Mouse (Mus musculus): ENCODE data around the gene Spg7.

Gene Spg7

GRCm38 (mm10) chr8:123131041-123131440 is 68.3 kb downstream of the Spg7 start:
- no peak for DNase-seq (ENCODE audit: low read depth, low spot score)

GRCm38 (mm10) chr8:123132953-123133352 is 70.2 kb downstream of the Spg7 start:
- no peak for DNase-seq (ENCODE audit: low read depth, low spot score)

DNA sequence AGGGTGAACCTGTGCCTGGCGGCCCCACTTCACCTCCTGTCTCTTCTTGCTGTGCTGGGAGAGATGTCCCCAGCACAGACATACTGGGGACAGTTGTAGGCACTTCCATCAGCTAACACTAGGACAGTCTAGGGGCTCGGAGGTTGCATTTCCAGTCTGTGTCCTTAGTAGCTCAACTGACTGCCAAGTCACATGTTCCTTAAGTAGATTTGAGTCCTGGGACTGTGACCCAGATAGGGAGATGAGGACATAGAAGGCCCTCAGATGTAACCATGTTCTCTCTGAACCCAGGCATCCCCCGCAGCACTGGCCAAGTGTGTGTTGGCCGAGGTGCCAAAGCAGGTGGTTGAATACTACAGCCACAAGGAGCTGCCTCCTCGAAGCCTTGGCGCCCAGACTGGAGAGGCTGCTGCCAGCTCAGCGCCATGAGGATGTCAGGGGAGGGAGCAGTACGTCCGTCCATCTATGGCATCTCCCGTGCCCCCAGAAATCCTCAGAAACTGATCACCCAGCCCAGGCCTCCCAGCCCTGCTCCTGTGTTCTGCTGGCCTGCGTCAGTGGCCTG is 71.5 kb downstream of the Spg7 start:
- no peak for DNase-seq (ENCODE audit: low read depth, low spot score)

DNA sequence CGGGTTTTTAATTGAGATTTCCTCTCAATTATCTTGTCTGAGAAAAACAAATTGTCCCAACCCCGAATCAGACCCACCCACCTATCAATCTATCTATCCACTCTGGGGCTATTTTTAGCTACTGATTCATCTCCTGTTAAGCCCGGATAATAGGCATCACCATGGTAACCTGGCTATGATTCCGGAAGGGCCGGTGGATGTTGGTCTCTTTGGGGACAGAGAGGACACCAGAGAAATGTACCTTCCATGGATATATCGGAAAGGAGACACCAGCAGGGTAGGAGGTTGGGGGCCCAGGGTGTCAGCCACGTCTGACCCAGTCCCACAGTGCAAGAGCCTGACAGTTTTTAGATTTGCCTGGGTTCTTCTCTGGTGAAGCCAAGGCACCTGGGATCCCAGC is 72.7 kb downstream of the Spg7 start:
- peak; percentile 70 for DNase-seq (ENCODE audit: low read depth, low spot score)

GRCm38 (mm10) chr8:123135806-123136205 is 73.1 kb downstream of the Spg7 start:
- no peak for DNase-seq (ENCODE audit: low read depth, low spot score)

GRCm38 (mm10) chr8:123136287-123136686 is 73.5 kb downstream of the Spg7 start:
- no peak for DNase-seq (ENCODE audit: low read depth, low spot score)

DNA sequence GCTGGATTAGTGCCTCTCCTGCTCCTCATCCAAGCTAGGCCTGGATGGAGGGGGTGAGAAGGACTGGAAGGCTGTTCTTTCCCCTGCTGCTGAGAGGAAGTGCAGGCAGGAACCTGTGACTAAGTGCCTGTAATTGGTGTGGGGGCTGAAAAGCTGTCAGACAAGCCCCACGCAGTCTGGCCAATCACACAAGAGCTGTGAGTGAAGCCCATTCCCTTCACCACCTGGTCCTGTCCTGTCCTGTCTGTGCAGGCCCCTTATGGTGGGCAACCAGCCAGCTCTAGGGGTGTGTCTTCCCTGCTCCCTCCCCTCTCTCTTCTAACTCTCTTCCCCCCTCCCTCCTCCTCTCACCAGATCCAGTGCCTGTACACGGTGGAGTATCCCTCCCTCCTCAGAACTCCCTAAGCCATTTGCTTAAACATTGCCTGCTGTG is 74.9 kb downstream of the Spg7 start:
- peak; percentile 94 for DNase-seq (ENCODE audit: low read depth, low spot score)

DNA sequence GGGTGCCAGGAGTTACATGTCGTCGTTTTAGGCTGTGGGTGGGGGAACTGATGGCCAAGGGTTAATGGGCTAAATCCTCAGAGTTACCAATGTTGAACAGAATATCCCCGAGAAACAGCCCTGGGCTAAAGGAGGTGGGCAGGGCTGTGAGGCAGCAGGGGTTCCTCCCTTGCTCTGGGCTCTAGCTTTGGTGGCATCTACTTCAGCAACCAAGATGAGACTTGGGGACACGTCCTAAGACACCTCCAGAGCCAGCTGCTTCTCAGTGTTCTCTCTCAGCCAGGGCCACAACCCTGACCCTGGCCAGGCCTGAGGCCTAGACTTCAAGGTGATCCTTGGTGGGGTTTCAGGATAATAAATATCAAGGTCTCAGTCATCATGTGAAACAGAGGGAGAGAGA is 76.0 kb downstream of the Spg7 start:
- no peak for DNase-seq (ENCODE audit: low read depth, low spot score)

DNA sequence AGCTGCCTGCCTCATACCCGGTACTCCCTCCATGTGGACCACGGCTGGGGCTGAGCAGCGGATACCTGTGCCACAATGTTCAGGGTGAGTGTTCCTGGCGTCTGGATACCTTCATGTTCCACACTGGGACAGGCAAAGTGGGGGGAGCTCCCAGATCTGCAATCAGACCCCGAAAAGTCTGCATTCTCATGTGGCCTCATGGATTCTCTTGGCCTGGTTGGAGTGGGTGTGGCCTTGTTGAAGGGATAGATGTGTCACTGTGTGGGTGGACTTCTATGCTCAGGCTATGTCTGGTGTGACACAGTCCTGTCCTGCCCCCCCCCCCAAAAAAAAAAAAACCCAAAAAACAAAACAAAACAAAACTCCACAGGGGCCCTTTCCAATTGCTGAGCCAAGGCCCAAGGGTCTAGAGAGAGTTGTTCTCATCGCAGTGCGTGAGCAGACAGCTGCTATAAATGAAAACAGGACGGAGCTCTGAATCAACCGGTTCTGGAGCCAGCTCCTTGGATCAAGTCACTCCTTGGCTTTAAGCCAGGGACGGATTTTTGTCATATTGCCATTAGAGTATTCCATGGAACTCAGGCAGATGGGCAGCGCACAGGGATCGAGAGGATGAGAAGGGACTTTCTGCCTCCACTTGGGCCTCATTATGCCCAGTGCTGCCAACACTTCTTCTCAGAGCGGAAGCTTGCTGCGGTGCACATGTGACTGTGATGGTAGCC is 79.2 kb downstream of the Spg7 start:
- peak; percentile 91 for DNase-seq (ENCODE audit: low read depth, low spot score)

GRCm38 (mm10) chr8:123145279-123145678 is 82.5 kb downstream of the Spg7 start:
- peak; percentile 23 for DNase-seq (ENCODE audit: low read depth, low spot score)

- DNase-seq (ENCODE audit: low read depth, low spot score): peak; percentile 73
These were observed 83.6 kb downstream of the Spg7 start for GRCm38 (mm10) chr8:123146390-123146789.

Measured in brain, adult 2 months (tissue).